Mouse (Mus musculus): Measurements from ENCODE around the gene Nr1h5. TPM values are rescaled to one million over a fixed set of nuclear protein-coding genes. Genes with fewer than 3 reads are reported as not detected.

The Nr1h5 gene
- polyA plus RNA-seq (2012; rRNA removed) = 0.12 and 0.13 TPM in 2 replicates

- TF ChIP-seq CTCF (IDR thresholded peaks at IDR 0.05; ENCODE audit: borderline replicate concordance, extremely low read depth, insufficient read depth, insufficient read length) (no peak), POLR2A (IDR thresholded peaks at IDR 0.05; ENCODE audit: borderline replicate concordance, extremely low read depth, insufficient read depth, insufficient read length, poor library complexity, severe bottlenecking) (no peak)
- DNase-seq (ENCODE audit: low read depth) = no peak
Measured at GRCm38 (mm10) chr3:102964033-102964432, at the start of gene Nr1h5. Gene Nr1h5 (minus strand): TSS chr3:102964133.

DNA sequence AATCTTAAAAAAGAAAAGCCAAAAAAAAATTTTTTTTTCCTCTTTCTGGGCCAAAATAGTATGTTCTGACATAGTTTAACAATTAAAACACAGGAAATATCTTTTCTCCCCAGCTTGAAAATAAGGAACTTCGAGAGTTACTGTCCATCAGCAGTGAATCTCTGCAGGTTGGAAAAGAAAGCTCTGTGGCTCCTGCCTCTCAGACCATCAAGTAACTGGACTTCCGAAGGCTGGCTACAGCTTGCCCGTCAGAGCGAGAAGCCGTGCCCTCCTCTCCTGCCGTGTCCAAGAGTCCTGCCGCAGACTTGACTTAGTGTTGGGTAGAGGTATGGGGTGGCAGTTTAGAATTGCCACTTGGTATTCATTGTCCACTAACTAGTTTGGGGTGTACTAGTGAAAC lies 37.7 kb upstream of the Nr1h5 start:
- TF ChIP-seq CTCF (IDR thresholded peaks at IDR 0.05; ENCODE audit: borderline replicate concordance, extremely low read depth, insufficient read depth, insufficient read length) (no peak), POLR2A (IDR thresholded peaks at IDR 0.05; ENCODE audit: borderline replicate concordance, extremely low read depth, insufficient read depth, insufficient read length, poor library complexity, severe bottlenecking) (no peak)
- no peak for DNase-seq (ENCODE audit: low read depth)

DNA sequence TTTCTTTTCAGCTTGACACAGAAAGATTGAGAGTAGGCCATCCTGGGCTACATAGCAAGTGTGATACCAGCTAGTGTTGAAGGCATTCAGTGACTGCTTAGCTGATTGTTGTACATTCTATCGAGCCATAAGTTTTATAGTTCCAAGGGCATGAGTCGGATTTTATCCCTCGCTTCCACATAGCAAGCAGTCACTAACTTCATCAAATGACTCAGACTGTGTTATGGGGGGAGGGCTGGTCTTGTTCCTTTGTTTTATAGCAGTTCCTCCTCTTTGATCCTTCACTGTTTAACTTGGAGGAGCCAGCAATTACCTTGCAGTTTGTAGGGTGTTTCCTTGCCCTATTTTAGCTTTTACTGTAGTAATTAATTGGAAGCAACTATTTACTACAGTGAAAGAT lies 33.7 kb upstream of the Nr1h5 start:
- TF ChIP-seq CTCF (IDR thresholded peaks at IDR 0.05; ENCODE audit: borderline replicate concordance, extremely low read depth, insufficient read depth, insufficient read length) (no peak), POLR2A (IDR thresholded peaks at IDR 0.05; ENCODE audit: borderline replicate concordance, extremely low read depth, insufficient read depth, insufficient read length, poor library complexity, severe bottlenecking) (no peak)
- DNase-seq (ENCODE audit: low read depth) = no peak

GRCm38 (mm10) chr3:102997036-102997435 lies 33.1 kb upstream of the Nr1h5 start:
- DNase-seq (ENCODE audit: low read depth) = peak; percentile 14

DNA sequence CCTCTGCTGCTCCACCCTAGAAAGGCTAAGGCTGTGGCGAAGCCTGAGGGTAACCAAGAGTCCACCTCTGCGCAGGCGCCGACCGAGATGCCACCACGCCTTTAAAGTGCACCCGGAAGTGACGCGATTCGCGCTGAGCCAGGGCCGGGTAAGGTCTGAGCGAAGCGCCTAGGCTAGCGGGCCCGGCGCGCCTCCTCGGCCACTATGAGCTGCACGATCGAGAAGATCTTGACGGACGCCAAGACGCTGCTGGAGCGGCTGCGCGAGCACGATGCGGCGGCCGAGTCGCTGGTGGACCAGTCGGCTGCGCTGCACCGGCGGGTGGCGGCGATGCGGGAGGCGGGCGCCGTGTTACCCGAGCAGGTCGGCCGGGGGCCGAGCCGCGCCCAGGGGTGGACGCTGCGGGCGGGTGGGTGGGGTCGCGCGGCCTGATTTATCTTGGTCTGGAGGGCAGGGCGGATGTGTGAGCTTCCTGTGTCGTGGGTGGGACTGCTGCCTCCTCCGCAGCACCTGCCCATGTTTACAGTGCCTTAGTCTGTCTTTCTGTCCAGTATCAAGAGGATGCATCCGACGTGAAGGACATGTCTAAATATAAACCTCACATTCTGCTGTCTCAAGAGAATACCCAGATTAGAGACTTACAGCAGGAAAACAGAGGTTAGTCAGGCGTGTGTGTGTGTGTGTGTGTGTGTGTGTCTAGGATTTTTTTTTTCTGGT lies 31.8 kb upstream of the Nr1h5 start, which contains the start of gene Sike1:
Gene Sike1, plus strand, starts transcription at position 104 of the 717 bp plus-strand sequence.
- TF ChIP-seq POLR2A (IDR thresholded peaks at IDR 0.05; ENCODE audit: borderline replicate concordance, extremely low read depth, insufficient read depth, insufficient read length, poor library complexity, severe bottlenecking) (peak; percentile 84), CTCF (IDR thresholded peaks at IDR 0.05; ENCODE audit: borderline replicate concordance, extremely low read depth, insufficient read depth, insufficient read length) (no peak)
- peak; percentile 96 for DNase-seq (ENCODE audit: low read depth)

More at GRCm38 (mm10) chr3:102997036-102997435, 33.1 kb upstream of the Nr1h5 start:
- TF ChIP-seq CTCF (IDR thresholded peaks at IDR 0.05; ENCODE audit: borderline replicate concordance, extremely low read depth, insufficient read depth, insufficient read length) (no peak), POLR2A (IDR thresholded peaks at IDR 0.05; ENCODE audit: borderline replicate concordance, extremely low read depth, insufficient read depth, insufficient read length, poor library complexity, severe bottlenecking) (no peak)

DNA sequence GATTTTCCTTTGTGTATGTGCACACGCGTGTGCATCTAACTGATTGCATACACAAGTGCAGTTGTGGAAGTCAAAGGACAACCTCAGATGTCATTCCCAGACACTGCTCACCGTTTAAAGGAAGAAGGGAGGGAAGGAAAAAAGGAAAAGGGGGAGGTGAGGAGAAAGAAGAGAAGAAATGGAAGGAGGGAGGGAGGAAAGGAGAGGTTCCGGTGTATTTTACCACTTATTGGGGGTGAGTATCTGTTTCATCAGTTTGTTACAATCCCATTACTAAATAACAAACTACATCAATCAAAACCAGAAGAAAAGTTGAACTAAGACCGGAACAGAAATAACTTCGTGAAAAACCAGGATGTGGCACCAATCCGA lies 31.3 kb upstream of the Nr1h5 start:
- no peak for DNase-seq (ENCODE audit: low read depth)
- TF ChIP-seq POLR2A (IDR thresholded peaks at IDR 0.05; ENCODE audit: borderline replicate concordance, extremely low read depth, insufficient read depth, insufficient read length, poor library complexity, severe bottlenecking) (no peak), CTCF (IDR thresholded peaks at IDR 0.05; ENCODE audit: borderline replicate concordance, extremely low read depth, insufficient read depth, insufficient read length) (no peak)

GRCm38 (mm10) chr3:102992936-102993335 lies 29.0 kb upstream of the Nr1h5 start:
- TF ChIP-seq POLR2A (IDR thresholded peaks at IDR 0.05; ENCODE audit: borderline replicate concordance, extremely low read depth, insufficient read depth, insufficient read length, poor library complexity, severe bottlenecking) (no peak), CTCF (IDR thresholded peaks at IDR 0.05; ENCODE audit: borderline replicate concordance, extremely low read depth, insufficient read depth, insufficient read length) (no peak)
- DNase-seq (ENCODE audit: low read depth) = no peak

GRCm38 (mm10) chr3:102991041-102991440 lies 27.1 kb upstream of the Nr1h5 start:
- TF ChIP-seq POLR2A (IDR thresholded peaks at IDR 0.05; ENCODE audit: borderline replicate concordance, extremely low read depth, insufficient read depth, insufficient read length, poor library complexity, severe bottlenecking) = no peak
- no peak for TF ChIP-seq CTCF (IDR thresholded peaks at IDR 0.05; ENCODE audit: borderline replicate concordance, extremely low read depth, insufficient read depth, insufficient read length)
- DNase-seq (ENCODE audit: low read depth) = no peak

- DNase-seq (ENCODE audit: low read depth) = no peak
- TF ChIP-seq POLR2A (IDR thresholded peaks at IDR 0.05; ENCODE audit: borderline replicate concordance, extremely low read depth, insufficient read depth, insufficient read length, poor library complexity, severe bottlenecking) (no peak), CTCF (IDR thresholded peaks at IDR 0.05; ENCODE audit: borderline replicate concordance, extremely low read depth, insufficient read depth, insufficient read length) (no peak)
Measured at GRCm38 (mm10) chr3:102980349-102980736, 16.4 kb upstream of the Nr1h5 start.

DNA sequence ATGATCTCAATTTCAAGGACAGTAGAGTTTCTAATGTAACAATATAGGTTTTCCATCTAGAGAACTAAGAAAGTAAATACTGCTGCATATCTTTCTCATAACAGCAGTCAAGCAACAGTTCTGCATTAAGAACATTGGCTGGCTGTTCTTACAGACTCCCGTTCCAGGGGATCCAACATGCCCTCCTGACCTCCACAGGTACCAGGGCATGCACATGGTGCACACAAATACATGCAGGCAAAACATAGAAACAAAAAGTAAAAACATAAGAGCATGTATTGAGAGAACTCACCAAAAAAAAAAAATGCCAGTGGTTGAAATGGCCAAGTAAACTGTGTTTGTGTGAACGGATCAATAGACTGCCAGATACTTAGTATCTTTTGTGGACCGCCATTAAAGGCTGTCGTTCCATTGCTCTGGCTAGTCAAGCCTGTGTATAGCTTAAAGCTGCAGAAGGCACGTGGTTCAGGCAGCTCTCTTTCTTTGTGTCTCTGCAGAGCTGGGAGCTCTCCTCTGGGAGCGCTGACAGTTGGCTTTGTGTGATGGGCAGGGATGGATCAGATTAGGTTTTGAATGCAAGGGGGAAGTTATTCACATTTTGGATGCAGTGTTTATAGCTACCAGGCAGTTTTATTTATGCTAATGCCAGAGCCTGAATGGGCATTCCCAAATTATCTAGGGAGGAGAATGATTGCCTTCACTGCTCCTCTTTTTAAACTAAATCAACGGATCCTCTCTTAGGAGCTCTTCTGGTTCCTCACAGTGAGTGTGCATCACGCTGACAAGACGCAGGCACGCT lies 15.8 kb upstream of the Nr1h5 start:
- peak; percentile 95 for DNase-seq (ENCODE audit: low read depth)
- TF ChIP-seq POLR2A (IDR thresholded peaks at IDR 0.05; ENCODE audit: borderline replicate concordance, extremely low read depth, insufficient read depth, insufficient read length, poor library complexity, severe bottlenecking) (peak; percentile 39; the same call in 1 of the 2 replicates), CTCF (IDR thresholded peaks at IDR 0.05; ENCODE audit: borderline replicate concordance, extremely low read depth, insufficient read depth, insufficient read length) (peak; percentile 12; the same call in 1 of the 2 replicates)

DNA sequence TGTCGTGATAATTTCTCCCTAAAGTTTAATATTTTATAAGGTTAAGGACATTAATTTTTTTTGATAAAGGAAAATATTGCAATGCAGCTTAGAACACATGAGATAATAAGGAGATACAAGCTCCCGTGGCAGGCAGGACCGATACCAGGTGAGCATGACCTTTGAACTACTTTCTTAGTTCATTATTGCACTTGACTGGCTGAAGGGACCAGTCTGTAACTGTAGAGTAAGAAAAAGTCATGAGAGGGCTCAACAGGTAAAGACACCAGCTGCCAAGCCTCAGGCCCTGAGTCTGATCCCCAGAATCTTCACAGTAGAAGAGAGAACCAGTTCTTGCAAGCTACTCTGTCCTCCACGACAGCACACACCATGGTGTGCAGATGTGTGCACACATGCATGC lies 13.0 kb upstream of the Nr1h5 start:
- no peak for DNase-seq (ENCODE audit: low read depth)
- TF ChIP-seq CTCF (IDR thresholded peaks at IDR 0.05; ENCODE audit: borderline replicate concordance, extremely low read depth, insufficient read depth, insufficient read length) (no peak), POLR2A (IDR thresholded peaks at IDR 0.05; ENCODE audit: borderline replicate concordance, extremely low read depth, insufficient read depth, insufficient read length, poor library complexity, severe bottlenecking) (no peak)

Measured in brain, embryonic 14.5 days (tissue).